Mouse (Mus musculus) G1E (cell line): ENCODE measurements around the gene Gm5136.

Experiments used
- CTCF ChIP-seq: IDR thresholded peaks from 2 replicates; pipeline ENCODE4 v1.5.1; 2012; ENCODE audit warnings: low read depth, low read length, inconsistent platforms, mixed read lengths
- GATA1 ChIP-seq: IDR thresholded peaks from 2 replicates; pipeline ENCODE4 v1.6.1; 2012; ENCODE audit warnings: borderline replicate concordance, low read length, inconsistent platforms, mixed read lengths
- TAL1 ChIP-seq: conservative IDR thresholded peaks from 2 replicates; pipeline ENCODE4 v1.6.1; 2012; ENCODE audit warnings: low read depth, low read length, inconsistent platforms, mixed read lengths

DNA sequence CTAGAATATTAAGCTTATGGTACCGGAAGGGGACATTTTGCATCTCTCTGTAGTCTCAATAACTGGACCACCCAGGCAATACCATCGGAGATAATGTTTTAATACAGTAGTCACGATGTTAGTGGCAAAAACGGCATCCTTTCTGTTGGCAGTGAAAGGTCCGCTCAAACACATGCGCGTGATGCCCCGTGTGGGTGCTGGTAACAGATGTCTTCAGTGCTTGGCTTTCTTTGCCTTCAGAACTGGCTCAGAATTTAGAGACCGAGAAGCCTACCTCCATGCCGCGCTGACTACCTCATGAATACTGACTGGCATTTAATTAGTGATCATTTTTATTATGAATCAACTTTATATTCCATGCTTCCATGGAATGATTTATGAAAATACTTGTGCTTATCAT lies 44.9 kb downstream of the Gm5136 start:
- TF ChIP-seq CTCF (no peak), TAL1 (no peak), GATA1 (no peak)
